Mouse (Mus musculus) spleen, embryonic (tissue): Measurements from ENCODE around the gene Lrrc55.
"Not testable (repeated sequence)": the region's sequence is repeated elsewhere in the genome, so short reads cannot be mapped to it uniquely, and the experiment has no call there.

ENCODE experiments used
- CTCF ChIA-PET: fragments of 350-600 bp; sonication (Branson Sonifier 250); formaldehyde crosslinking; loops from one replicate; lab custom pipeline; 2022; lab: Charles Lee

Gene Lrrc55

DNA sequence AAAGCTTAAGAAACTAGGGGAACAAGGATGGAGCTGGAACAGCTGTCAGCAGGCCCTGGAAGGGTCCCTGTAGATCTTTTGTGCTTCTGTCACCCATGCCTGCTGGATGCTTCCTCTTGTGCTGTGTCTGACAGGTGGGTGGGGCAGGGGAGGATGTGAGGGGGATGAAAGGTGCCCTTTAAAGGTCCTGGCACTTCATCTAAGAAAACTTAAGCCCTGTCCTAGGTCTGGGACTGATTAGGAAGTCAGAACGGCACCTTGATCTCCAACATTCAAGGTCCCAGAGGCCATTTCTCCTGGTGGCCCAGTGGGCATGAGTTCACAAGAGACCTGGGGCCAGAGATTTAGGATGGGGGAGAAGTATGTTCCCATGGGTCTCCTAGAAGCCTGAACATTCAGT, at the start of gene Lrrc55:
Gene Lrrc55 (minus strand): TSS at position 297 of the 400 bp plus-strand sequence.
- CTCF ChIA-PET = no interaction called here

DNA sequence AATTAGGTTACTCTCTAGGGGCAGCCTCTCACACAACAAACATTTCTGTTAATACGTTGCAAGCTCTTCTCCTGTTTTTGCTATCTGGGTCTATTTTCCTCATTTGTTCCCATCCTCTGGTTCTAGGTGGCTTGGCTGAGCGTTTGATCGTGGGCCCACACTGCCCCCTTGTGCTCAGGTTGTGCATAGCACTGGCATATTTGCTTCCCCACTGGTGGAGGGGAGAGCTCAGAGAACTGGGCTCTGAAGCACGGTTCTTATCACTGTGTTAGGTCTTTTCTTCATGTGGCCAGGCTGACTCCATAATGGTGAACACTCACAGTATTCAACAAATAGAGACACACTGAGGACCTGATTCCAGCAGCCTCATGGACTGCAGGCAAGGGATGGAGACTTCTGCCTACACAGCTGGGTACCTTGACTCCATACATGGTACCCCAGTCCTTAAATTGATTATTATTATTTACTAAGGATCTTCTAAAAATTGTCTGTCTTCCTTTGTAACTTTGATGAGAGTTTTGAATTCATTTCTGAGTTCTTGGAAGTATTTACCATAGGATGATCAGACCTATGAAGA, 49.6 kb upstream of the Lrrc55 start:
- CTCF ChIA-PET = no interaction called here

DNA sequence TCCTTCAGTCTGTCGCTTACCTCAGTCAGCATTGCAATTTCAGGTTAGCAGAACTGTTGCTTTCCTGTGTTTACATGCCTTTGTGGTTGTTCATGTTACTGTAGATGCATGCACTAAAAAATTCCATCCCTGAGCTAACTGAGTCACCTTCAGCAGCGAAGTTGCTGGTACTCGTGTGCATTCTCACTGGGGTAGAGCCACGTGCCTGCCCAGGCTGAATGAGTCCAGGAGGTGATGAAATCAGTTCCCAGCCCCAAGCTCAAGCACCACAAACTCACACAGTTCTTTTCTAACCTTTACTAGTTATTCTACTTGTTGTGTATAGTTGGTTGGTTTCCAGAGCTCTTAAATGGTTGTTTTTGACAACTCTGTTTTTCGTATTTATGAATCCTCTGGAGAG, 48.7 kb upstream of the Lrrc55 start:
- CTCF ChIA-PET = no interaction called here

DNA sequence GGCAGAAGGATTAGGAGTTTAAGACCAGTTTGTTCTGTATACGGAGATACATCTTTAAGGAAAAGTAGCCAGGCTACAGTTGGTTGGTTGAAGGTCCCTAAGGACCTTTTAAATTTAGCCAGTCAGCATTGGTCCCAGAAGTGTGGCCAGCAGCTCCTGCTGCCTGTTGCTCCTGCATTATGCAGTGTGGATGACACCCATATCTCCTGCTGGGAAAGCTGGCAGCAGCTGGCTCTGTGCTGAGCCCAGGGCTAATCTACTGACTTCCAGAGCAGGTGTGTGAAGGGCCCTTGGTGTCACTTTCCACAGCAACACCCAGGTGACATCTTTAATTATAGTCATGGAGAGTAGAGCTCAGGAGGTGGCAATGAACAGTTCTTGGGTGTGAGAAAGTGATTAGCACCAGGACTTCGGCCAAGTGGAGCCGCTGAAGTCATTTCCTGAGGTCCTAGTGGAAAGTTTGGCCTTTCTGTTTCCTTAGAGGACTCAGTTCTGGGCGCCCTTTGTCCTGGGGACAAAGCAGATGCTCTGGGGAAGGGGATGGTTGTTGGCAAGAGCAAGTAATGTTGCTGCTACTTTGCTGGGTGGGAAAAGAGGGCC, 41.2 kb upstream of the Lrrc55 start:
- CTCF ChIA-PET = no interaction called here

DNA sequence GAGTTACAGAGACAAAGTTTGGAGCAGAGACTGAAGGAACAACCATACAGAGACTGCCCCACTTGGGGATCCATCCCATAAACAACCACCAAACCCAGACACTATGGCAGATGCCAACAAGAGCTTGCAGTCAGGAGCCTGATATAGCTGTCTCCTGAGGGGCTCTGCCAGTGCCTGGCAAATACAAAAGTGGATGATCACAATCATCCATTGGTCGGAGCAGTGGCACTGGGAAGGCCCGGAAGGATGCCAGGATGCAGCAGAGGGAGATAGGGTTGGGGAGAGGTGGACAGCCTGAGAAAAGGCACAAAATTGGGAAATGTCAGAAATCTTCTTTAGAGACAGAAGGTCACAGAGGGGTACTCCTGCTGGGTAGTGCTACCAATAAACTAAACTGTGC, 40.2 kb upstream of the Lrrc55 start:
- CTCF ChIA-PET = not testable (repeated sequence)

DNA sequence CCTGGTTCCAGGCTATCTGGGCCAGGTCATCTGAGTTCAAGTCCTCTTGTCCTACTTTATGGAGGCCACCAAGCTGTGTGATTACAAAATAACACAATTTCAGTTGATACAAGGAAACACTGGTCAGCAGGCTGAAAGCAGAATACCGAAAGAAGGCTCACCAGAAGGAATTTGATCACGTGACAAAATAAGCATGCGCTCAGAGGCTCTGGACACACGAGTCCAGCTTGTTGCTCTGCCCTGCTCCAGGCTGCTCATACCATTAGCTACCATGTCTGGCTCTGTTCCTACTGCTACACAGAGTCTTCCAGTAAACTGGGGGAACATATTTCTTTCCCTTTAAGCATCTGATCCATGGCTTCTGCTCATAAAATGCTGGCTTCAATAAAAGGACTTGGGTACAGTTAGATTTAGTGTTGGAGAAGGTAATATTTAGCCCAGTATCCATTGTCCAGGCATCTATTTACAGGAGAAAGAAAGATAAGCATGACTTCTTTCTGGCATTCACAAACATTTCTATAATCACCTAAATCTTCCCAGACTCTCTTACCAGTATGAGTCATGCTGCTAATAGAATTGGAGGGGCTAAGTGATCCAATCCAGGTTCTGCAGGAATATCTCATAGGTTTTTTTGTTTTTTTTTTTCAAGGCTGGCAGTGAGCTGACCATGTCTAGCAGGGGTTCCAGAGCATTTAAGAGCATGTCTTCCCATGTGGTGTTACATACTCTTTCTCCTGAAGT, 33.9 kb upstream of the Lrrc55 start:
- CTCF ChIA-PET = no interaction called here

DNA sequence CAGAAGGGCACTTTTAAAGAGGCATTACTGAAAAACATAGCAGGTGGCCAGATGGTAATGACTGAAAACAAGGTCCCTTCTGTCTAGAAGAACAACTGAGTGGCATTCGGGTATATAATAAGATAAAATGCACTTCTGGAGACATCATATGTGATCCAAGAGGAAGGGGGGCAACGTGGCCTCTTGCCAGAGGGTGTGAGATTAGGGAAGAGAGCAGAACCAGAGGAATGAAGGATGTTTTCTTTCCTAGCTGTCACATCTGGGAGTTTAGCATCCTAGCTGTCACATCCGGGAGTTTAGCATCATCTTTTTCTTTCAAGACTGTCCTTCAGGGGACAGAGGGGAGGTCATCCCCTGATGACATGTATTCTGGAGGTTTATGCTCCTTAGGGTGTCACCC, 32.6 kb upstream of the Lrrc55 start:
- CTCF ChIA-PET = no interaction called here

DNA sequence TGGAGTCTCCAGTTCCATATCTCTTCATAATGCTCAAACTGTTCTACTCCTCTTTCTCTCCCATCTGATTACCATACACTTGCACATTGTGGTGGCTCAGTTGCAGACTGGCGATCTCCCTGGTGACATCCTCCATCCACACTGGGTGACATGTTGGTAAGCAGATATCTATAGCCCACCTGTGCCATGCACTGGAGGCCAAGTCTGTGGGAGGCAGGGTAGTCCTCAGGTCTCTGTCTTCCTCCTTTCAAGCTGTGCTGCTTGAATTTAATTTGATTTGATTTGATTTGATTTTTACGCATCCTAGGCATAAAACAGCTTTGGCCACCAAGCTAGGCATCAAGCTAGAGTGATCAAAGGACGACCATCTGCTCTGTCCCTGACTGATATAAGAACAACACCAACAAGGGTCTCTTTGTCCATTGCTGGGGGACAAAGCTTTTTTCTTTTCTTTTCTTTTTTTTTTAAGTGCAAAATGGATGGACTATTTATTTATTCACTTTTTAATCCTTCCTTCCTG, 30.9 kb upstream of the Lrrc55 start:
- CTCF ChIA-PET = no interaction called here

DNA sequence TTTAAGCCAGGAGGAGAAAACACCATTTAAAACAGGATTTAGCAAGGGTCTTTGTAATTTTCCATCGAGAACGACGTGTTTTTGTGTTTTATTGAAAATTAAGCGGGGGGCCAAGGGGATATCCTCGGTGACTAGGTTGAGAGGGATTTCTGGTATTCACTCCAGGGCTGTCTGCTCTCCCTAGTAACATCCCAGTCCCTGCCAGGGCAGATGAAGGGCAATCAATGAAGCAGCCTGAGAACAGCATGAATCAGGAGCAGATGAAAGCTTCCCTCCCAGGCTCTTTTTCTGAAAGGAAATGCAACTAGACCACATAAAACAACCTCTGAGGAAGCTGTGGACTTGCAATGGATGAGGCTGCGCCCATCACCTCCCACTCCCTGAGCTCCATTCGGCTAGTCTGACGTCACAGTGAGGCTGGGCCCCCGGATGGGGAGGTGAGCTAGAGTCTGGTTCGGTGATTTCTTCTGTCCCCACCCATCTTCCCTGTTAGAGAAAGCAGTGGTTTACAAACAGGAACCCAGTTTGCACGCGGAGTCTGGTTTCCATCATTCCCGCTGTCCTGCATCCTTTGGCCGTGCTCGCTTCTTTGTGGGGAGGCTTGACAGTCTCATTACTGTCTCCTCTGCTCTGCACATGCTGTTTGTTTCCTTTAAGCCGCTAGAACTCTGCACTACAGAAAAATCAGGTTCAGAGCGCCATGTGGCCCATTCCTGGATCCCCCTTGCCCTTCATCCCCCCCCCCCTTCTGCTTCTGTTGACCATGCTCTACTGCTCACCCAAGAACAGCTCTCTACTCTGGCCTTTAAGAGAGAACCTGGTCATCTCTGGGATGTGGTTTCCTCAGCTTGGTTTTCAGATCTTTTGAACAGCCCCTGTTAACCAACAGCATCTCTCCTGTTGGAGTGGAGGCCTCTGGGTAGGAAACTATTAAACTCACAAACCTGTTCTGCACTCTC, 27.5 kb upstream of the Lrrc55 start:
- CTCF ChIA-PET = no interaction called here

DNA sequence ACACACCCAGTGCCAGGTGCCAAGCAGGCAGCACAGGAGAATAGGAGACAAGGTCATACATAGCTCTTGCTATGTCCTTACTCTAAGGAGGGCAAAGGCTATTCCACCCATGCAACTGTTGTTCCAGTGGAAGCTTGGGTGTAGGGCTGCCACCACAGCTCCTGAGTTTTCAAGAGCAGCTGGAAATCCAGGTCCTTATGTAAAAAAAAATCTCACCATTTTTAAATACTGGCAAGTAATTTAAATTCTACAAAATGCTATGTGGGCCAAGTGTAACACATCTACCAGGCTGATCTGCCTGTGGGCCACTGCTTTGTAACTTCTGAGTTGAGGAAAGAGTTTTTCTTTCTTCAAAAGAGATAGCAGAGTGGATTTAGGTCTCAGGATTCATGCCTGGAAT, 19.6 kb upstream of the Lrrc55 start:
- CTCF ChIA-PET = no interaction called here

DNA sequence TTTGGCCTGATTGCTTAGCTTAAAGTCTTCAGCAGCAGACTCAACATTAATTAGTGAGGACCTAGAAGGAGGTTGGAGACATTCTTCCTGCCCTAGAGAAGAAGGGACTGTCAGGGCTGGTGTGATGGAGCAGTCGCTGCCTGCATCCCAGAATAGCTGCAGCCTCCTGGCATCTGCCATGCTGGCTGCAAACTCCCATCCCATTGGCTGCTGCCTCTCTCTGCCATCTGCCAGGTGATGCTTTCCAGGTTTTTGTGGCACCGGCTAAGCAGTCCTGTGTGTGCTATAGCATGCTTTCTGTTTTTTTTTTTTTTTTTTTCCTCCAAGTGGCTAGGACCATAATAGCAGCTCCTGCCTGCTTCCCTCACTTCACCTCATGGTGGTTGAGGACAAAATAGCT, 16.7 kb upstream of the Lrrc55 start:
- CTCF ChIA-PET = no interaction called here

DNA sequence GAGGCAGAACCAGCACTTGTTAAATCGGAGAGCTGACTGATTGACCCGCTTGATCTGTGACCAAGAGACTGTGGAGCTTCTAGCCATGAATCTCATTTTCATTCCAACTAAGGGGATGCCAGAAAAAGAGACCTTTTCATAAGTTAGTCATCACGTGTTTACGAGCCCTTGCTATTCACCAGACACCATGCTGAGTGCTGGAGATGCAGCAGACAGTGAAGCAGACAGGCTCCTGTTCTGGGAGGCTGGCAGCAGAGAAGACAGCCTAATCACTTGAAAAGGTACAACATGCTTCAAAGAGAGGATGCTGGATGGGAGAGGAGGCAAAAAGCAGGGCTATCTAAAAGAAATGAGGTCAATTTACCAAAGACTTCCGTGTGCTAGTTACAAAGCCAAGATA, 12.3 kb upstream of the Lrrc55 start:
- CTCF ChIA-PET = no interaction called here

DNA sequence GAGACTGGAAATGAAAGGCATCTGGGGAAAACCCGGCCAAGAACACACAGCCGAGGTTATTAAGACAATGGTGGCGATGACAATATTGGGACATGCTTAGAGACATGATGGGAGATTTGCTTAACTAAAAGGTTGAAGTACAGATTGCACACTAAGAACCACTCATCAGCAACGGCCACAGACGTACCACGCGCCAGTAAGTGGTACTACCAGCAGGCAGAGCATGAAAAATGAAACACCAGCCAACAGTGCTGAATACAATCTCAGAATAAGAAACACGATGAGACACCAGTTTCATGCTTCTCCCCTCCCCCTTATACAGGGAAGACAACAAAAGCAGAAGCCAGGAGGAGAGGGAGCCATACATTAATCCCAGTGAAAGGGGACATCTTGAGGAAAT, 8.2 kb upstream of the Lrrc55 start:
- CTCF ChIA-PET = no interaction called here

DNA sequence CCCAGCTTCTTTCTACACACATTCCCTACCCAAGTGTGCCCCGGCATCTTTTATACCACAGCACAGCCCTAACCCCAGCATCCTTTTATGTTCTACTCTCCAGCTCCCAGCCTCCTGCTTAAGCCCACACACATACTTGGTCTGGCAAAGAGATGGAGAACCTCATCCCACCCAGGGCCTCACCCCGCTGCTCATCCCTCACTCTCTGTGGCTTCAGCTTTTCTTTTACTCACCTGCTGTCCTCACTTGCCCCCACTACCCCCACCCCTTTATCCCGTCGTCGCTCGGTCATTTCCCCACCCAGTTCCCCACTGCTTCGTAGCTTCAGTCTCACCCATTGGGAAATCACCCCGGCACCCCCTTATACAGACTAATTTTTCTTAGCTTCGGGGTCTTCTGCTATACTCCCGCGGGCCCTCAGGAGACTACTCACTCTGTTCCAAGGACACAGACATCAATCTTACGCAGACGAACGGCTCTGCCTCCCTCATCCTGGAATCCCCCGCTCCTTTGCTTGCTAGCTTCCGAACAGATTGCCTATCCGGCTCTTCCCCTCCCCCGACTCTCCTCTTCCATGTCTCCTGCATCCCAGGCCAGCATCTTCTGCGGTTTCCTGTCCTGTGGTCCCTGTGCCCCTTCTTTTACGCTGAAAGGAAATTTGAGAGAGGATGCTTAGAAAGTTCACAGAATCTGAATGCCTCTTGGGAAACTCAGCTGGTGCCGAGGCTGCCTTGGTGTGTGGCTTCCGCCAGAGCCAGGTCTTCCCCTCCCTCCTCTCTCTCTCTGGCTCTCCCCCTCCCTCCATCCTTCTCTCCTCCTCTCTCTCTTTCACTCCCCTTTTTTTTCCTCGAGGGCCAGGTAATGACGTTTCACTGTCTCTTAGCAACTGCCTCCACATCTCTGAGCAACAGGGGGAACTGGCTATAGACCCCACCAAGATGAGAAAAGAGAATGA, 1.3 kb upstream of the Lrrc55 start:
- CTCF ChIA-PET = no interaction called here

DNA sequence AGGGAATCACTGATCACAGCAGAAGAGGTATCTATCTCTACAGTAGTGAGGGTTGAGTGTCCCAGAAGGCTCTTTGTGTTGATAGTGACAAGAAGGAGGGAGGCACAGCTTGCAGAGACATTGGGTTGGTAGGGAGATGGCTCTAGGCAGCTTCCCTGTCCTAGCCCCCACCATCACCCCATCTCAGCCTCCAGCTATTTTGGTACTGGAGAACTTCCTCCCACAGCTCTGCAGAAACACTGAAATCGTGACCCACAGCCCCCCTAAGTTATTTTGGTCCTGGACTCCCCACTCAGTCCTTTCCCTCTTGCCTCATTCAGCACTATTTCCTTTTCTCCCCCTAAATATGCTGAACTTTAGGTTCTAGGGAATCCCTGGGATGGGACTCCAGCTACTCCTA, 2.4 kb downstream of the Lrrc55 start:
- CTCF ChIA-PET = no interaction called here

DNA sequence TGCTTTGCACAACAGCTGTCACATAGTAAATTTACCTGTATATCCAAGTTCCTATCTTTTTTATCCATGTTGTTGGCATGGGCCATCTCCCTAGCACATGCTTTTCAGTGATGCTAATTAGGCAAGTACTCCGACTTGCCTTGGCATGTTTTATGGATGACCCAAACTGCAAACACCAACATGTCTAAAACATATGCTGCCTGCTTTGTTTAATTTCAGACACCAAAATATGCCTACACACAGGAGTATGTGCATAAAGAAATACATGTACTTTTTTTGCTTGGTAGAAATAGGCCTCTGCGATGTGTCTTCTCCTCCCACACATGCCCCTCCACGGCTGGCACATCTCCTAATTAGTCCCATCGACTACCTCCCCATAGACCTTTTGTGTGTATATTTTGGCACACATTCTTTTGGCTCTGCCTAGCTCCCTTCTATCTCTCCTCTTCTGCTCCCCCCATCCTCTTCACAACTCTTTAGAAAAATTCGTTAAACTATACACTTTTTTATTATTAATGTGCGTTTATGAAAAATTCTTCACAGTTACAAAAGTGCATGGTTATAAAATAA, 9.3 kb downstream of the Lrrc55 start:
- CTCF ChIA-PET = no interaction called here

DNA sequence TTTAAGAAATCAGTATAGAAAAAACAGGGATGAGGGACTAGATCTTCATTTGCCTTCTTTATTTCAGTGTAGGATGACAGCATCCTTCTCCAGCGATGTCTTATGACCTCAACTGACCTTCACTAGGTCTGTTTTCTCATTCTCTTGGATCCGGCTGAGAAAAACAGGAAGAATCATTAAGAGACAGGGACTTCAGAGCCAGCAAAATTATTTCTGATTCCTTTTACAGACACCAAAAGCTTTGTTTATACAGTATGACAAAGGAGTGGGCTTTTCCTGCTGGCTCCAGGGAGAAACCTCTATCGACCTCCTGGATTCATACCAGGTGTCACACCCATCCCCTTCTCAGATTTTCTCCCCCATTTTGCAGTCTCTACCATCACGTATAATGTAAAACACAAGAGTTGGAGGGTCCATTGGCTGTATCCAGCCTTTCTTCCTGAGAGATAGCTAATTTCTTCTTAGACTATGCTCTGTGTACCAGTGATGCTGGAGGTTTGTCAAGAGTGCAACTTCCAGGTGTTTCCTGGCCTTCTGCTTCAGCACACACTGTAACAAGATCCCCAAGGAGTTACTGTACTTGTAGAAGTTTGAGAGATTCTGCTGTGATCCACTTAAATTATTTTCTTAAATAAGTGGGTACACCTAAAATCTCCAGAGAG, 18.7 kb downstream of the Lrrc55 start:
- CTCF ChIA-PET = no interaction called here

DNA sequence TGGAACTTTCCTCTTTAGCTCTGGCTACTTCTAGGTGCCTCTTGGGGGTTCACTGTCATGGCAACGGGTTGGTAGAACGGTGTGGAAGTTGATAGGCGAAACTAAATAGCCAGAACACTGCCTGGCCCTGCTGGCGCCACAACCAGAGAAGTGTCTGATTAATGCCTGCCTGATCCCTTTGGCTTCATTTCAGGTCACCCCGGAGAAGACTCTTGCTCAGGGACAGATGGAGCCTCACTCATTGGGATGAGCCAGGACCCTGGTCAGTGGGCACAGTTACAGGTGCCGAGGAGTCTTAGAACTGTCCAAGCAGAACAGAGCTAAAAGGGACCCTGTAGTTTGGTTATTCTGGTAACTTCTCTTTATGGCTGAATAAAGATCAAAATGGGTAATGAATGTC, 23.5 kb downstream of the Lrrc55 start:
- CTCF ChIA-PET = no interaction called here

DNA sequence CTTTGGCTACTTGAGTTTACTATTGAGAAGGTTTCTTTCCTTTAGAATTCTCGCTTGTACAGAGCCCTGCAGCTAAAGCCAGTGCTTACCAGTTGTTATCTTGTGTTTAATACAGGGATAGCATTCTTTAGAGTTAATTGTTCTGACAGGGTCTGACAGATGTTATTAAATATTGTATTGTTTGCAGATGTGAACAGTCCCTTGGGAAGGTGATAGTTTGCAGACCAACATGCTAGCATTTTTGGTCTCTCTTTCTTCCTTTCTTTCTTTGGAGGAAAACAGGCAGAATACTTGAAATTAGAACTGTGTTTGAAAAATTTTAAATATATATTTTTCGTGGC, 24.3 kb downstream of the Lrrc55 start:
- CTCF ChIA-PET = interaction anchor here (0.6 kb wide), 1 partner anchor 694 kb away, joined by 3 read pairs; no protein-coding TSS in a partner anchor
